Mouse (Mus musculus): Measurements from ENCODE around the gene Herc2. TPM values are rescaled to one million over a fixed set of nuclear protein-coding genes. Genes with fewer than 3 reads are reported as not detected.

Herc2 gene
- polyA plus RNA-seq, 1 experiment from 2014 or later: 36.5 TPM

- ATAC-seq (ENCODE audit: low FRiP score, low read depth): no peak
- Histone ChIP-seq H3K27me3 (replicated peaks) (no peaks in the 10 kb centered on the region), H3K4me3 (no peak overlapping the region), H3K36me3 (peaks cover 67% of the 10 kb centered on the region), H3K9me3 (no peaks in the 10 kb centered on the region), H3K9ac (no peak overlapping the region), H3K4me1 (no peaks in the 10 kb centered on the region), H3K27ac (no peak overlapping the region), H3K4me2 (replicated peaks) (no peak overlapping the region)
- WGBS: 95% methylated on average over 16 of the region's 16 CpGs
Measured at GRCm38 (mm10) chr7:56151885-56152676, 102.1 kb downstream of the Herc2 start.

- H3K4me3 ChIP-seq: no peak overlapping the region
- no peak overlapping the region for H3K4me2 ChIP-seq (replicated peaks)
- H3K9ac ChIP-seq: no peak overlapping the region
- no peak overlapping the region for H3K27ac ChIP-seq
- peaks cover 68% of the 10 kb centered on the region for H3K36me3 ChIP-seq
- H3K9me3 ChIP-seq: no peaks in the 10 kb centered on the region
- ATAC-seq (ENCODE audit: low FRiP score, low read depth): no peak
- no peaks in the 10 kb centered on the region for H3K27me3 ChIP-seq (replicated peaks)
- no peaks in the 10 kb centered on the region for H3K4me1 ChIP-seq
- 93% methylated on average over 9 of the region's 9 CpGs for WGBS
Measured at GRCm38 (mm10) chr7:56153161-56153560, 103.2 kb downstream of the Herc2 start.

DNA sequence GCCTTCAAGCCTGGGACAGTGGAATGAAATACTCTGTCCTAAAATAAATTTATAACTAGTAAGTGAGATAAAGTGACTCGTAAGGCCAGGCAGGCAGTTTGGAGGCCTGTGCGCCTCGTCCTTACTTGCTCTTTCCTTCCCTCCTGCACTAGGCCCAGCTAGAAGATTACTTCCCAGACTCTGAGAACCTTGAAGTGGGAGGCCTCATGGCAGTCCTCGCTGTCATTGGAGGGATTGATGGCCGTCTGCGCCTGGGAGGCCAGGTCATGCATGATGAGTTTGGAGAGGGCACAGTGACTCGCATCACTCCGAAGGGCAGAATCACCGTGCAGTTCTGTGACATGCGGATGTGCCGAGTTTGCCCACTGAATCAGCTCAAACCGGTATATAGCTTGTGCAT lies 103.6 kb downstream of the Herc2 start:
- 94% methylated on average over 12 of the region's 12 CpGs for WGBS
- Histone ChIP-seq H3K36me3 (peaks cover 69% of the 10 kb centered on the region), H3K9me3 (no peaks in the 10 kb centered on the region)

GRCm38 (mm10) chr7:56163316-56163715 lies 113.3 kb downstream of the Herc2 start:
- no peaks in the 10 kb centered on the region for H3K9me3 ChIP-seq
- WGBS: 94% methylated on average over 4 of the region's 4 CpGs
- H3K4me2 ChIP-seq (replicated peaks): no peak overlapping the region
- no peaks in the 10 kb centered on the region for H3K27me3 ChIP-seq (replicated peaks)
- no peak overlapping the region for H3K27ac ChIP-seq
- H3K4me3 ChIP-seq: no peak overlapping the region
- H3K9ac ChIP-seq: no peak overlapping the region
- no peaks in the 10 kb centered on the region for H3K4me1 ChIP-seq
- no peak for ATAC-seq (ENCODE audit: low FRiP score, low read depth)
- peaks cover 34% of the 10 kb centered on the region for H3K36me3 ChIP-seq

More for the DNA sequence above, 103.6 kb downstream of the Herc2 start:
- Histone ChIP-seq H3K27me3 (replicated peaks) (no peaks in the 10 kb centered on the region), H3K4me1 (no peaks in the 10 kb centered on the region), H3K4me2 (replicated peaks) (no peak overlapping the region), H3K4me3 (no peak overlapping the region), H3K9ac (no peak overlapping the region), H3K27ac (no peak overlapping the region)
- ATAC-seq (ENCODE audit: low FRiP score, low read depth): no peak

DNA sequence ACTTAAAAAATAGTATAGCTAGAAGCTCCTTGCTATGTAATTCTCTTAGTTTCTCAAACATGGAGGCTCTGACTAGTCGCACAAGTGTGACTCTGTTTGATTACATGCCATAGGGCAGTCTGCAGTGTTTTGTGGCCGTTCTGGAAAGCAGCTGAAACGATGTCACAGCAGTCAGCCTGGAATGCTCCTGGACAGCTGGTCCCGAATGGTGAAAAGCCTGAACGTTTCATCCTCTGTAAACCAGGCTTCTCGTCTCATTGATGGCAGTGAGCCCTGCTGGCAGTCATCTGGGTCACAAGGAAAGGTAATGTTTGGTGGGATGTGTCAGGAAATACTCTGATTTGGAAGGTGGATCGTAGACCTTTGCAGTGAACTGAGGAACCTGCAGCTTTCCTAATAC lies 118.7 kb downstream of the Herc2 start:
- H3K36me3 ChIP-seq: peaks cover 23% of the 10 kb centered on the region
- WGBS: 52% methylated on average over 7 of the region's 7 CpGs
- no peaks in the 10 kb centered on the region for H3K9me3 ChIP-seq
- H3K4me1 ChIP-seq: no peaks in the 10 kb centered on the region
- H3K4me3 ChIP-seq: no peak overlapping the region
- no peak overlapping the region for H3K27ac ChIP-seq
- no peak overlapping the region for H3K4me2 ChIP-seq (replicated peaks)
- ATAC-seq (ENCODE audit: low FRiP score, low read depth): no peak
- no peak overlapping the region for H3K9ac ChIP-seq
- no peaks in the 10 kb centered on the region for H3K27me3 ChIP-seq (replicated peaks)

- Histone ChIP-seq H3K27me3 (replicated peaks) (no peaks in the 10 kb centered on the region), H3K9ac (no peak overlapping the region), H3K4me1 (no peaks in the 10 kb centered on the region), H3K4me2 (replicated peaks) (no peak overlapping the region), H3K36me3 (peaks cover 32% of the 10 kb centered on the region), H3K4me3 (no peak overlapping the region), H3K9me3 (no peaks in the 10 kb centered on the region), H3K27ac (no peak overlapping the region)
- 77% methylated on average over 3 of the region's 3 CpGs for WGBS
- no peak for ATAC-seq (ENCODE audit: low FRiP score, low read depth)
Measured at GRCm38 (mm10) chr7:56177371-56177770, 127.4 kb downstream of the Herc2 start.

GRCm38 (mm10) chr7:56191041-56191440 lies 141.0 kb downstream of the Herc2 start:
- no peaks in the 10 kb centered on the region for H3K9me3 ChIP-seq
- H3K4me1 ChIP-seq: no peaks in the 10 kb centered on the region
- peaks cover 53% of the 10 kb centered on the region for H3K36me3 ChIP-seq
- H3K4me3 ChIP-seq: no peak overlapping the region
- H3K27me3 ChIP-seq (replicated peaks): no peaks in the 10 kb centered on the region
- H3K9ac ChIP-seq: no peak overlapping the region
- 91% methylated on average over 6 of the region's 6 CpGs for WGBS
- no peak overlapping the region for H3K27ac ChIP-seq
- no peak for ATAC-seq (ENCODE audit: low FRiP score, low read depth)
- no peak overlapping the region for H3K4me2 ChIP-seq (replicated peaks)

DNA sequence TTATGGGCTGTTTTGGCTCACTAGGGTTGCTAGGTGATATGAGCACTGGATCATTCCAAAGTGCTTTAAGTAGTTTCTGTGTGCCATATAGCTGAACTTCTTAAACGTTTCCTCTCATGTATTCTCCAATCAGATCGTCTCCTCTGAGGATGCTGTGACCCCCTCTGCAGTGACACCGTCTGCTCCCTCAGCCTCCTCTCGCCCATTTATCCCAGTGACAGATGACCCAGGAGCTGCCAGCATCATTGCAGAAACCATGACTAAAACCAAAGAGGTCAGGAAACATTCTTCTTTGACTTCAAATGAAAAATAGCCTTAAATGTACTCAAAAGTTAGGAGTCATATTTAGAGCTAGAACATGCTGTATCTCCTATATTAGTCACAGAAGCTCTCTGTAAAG lies 141.7 kb downstream of the Herc2 start:
- 73% methylated on average over 4 of the region's 4 CpGs for WGBS
- Histone ChIP-seq H3K4me2 (replicated peaks) (no peak overlapping the region), H3K4me1 (no peaks in the 10 kb centered on the region), H3K4me3 (no peak overlapping the region), H3K27me3 (replicated peaks) (no peaks in the 10 kb centered on the region), H3K36me3 (peaks cover 58% of the 10 kb centered on the region), H3K9me3 (no peaks in the 10 kb centered on the region), H3K9ac (no peak overlapping the region), H3K27ac (no peak overlapping the region)
- ATAC-seq (ENCODE audit: low FRiP score, low read depth): no peak

DNA sequence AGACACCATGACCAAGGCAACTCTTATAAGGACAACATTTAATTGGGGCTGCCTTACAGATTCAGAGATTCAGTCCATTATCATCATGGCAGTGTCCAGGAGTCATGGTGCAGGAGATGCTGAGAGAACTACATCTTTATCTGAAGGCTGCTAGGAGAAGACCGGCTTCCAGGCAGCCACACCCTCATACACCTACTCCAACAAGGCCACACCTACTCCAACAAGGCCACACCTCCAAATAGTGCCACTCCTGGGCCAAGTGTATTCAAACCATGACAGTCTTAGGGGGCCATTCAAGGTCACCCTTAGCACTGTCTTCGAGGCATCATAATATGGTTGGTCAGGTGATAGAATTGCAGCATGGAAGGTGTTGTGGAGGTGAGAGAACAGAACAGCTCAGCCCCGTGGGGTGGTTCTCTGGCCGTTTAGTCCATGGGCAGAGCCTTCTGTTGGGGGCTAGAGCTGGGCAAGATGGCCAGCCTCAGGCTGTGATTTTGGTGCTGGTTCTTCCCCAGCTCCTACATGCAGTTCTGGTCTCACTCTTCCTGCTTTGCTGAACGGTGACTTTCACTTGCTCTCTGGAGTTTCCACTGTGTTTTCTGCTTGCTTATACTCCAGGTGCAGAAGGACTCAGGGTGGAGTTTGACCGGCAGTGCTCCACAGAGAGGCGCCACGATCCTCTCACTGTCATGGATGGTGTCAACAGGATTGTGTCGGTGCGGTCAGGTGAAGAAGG lies 151.7 kb downstream of the Herc2 start:
- 95% methylated on average over 10 of the region's 10 CpGs for WGBS
- Histone ChIP-seq H3K27me3 (replicated peaks) (no peaks in the 10 kb centered on the region), H3K4me1 (no peaks in the 10 kb centered on the region)

GRCm38 (mm10) chr7:56202843-56203242 lies 152.8 kb downstream of the Herc2 start:
- Histone ChIP-seq H3K4me2 (replicated peaks) (no peak overlapping the region), H3K9me3 (no peaks in the 10 kb centered on the region), H3K9ac (no peak overlapping the region), H3K4me1 (no peaks in the 10 kb centered on the region), H3K27me3 (replicated peaks) (no peaks in the 10 kb centered on the region), H3K36me3 (peaks cover 75% of the 10 kb centered on the region), H3K27ac (no peak overlapping the region), H3K4me3 (no peak overlapping the region)
- WGBS: 91% methylated on average over 3 of the region's 3 CpGs
- no peak for ATAC-seq (ENCODE audit: low FRiP score, low read depth)

More for the DNA sequence above, 151.7 kb downstream of the Herc2 start:
- Histone ChIP-seq H3K36me3 (peaks cover 74% of the 10 kb centered on the region), H3K4me2 (replicated peaks) (no peak overlapping the region), H3K9me3 (no peaks in the 10 kb centered on the region), H3K27ac (no peak overlapping the region), H3K4me3 (no peak overlapping the region), H3K9ac (no peak overlapping the region)
- no peak for ATAC-seq (ENCODE audit: low FRiP score, low read depth)

DNA sequence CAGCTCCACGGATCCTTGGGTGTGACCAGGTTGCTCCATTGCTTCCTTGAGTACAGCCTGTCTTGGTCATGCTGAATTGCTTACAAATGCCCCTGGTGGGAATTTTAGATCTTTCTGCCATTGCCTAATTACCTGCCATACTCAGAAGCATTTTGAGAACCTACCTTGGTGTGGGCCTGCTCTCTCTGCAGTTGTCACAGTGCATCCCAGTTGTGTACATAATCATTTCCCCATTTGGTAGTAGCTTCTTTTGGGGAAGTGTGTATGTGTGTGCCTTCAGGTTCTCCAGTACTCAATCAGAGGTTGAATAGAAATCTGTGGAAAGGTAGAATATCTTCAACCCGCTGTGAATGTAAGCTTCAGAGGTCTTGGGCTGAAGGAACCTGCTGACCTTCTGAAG lies 153.3 kb downstream of the Herc2 start:
- Histone ChIP-seq H3K27ac (no peak overlapping the region), H3K9me3 (no peaks in the 10 kb centered on the region), H3K36me3 (peaks cover 74% of the 10 kb centered on the region), H3K9ac (no peak overlapping the region), H3K4me2 (replicated peaks) (no peak overlapping the region), H3K4me3 (no peak overlapping the region), H3K4me1 (no peaks in the 10 kb centered on the region), H3K27me3 (replicated peaks) (no peaks in the 10 kb centered on the region)
- WGBS: 92% methylated on average over 2 of the region's 2 CpGs
- ATAC-seq (ENCODE audit: low FRiP score, low read depth): no peak

- no peaks in the 10 kb centered on the region for H3K4me1 ChIP-seq
- H3K27ac ChIP-seq: no peak overlapping the region
- H3K36me3 ChIP-seq: peaks cover 77% of the 10 kb centered on the region
- no peak overlapping the region for H3K4me2 ChIP-seq (replicated peaks)
- H3K9me3 ChIP-seq: no peaks in the 10 kb centered on the region
- no peaks in the 10 kb centered on the region for H3K27me3 ChIP-seq (replicated peaks)
- H3K4me3 ChIP-seq: no peak overlapping the region
- 62% methylated on average over 3 of the region's 3 CpGs for whole genome bisulfite sequencing
- no peak overlapping the region for H3K9ac ChIP-seq
- ATAC-seq (ENCODE audit: low FRiP score, low read depth): no peak
Measured at GRCm38 (mm10) chr7:56204877-56205276, 154.9 kb downstream of the Herc2 start.
